Mouse (Mus musculus): ENCODE measurements at regions not wholly inside any gene's neighbourhood (a gene's known extent, or its start where the extent isn't known, plus 50 kb on each side); places are given as distances from the start of the nearest gene placed in this dataset.
A peak's percentile ranks its signal among the peaks of the same experiment; 100 is the strongest.

GRCm38 (mm10) chr15:61157543-61157942 is 234.7 kb upstream of the A1bg start:
- peak; percentile 97 for DNase-seq (ENCODE audit: low spot score)

DNA sequence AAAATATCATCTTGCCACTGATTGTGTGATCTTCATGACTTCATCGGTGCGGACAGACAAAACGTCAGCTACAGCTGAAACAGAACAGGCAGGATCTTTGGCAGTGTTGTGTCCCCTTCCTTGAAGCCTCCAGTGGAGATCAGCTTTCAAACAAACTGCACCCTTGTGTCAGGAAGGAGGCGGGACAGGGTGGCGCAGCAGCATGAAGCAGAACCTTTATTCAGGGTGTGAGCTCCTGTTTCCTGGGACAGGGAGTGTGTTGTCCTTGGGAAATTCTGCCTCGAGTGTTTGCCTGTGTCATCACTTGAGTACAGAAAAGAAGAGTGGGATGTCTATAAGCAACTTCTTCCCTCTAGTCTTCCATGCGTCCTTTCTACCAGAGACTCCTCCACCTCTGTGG is 232.7 kb upstream of the A1bg start:
- no peak for DNase-seq (ENCODE audit: low spot score)

GRCm38 (mm10) chr15:61154166-61154565 is 231.4 kb upstream of the A1bg start:
- no peak for DNase-seq (ENCODE audit: low spot score)

GRCm38 (mm10) chr15:61142851-61143250 is 220.0 kb upstream of the A1bg start:
- DNase-seq (ENCODE audit: low spot score), result no peak

- no peak for DNase-seq (ENCODE audit: low spot score)
Observed at GRCm38 (mm10) chr15:61139151-61139550, 216.3 kb upstream of the A1bg start.

GRCm38 (mm10) chr15:61136781-61137180 is 214.0 kb upstream of the A1bg start:
- DNase-seq (ENCODE audit: low spot score), result no peak

GRCm38 (mm10) chr15:61133316-61133715 is 210.5 kb upstream of the A1bg start:
- DNase-seq (ENCODE audit: low spot score), result no peak

DNA sequence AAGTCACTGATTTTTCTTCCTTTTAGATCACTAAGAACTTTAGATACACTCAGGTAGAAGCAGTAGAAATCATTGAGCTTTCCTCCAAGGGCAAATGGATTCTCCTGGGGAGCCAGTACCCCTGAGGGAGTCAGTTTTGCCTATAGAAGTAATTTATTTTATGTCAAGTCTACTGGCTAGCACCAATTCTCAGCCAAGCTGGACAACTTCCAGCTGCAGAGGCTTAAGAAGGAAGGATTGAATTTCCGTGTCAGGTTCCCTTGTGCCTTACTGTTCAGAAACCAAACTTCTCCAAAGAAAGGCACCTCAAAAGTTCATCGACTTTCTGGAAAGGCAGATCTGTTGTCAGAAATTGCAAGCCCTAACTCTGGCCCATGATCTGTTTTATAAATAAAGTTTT is 205.2 kb upstream of the A1bg start:
- no peak for DNase-seq (ENCODE audit: low spot score)

- no peak for DNase-seq (ENCODE audit: low spot score)
Observed at GRCm38 (mm10) chr15:61127130-61127529, 204.3 kb upstream of the A1bg start.

- no peak for DNase-seq (ENCODE audit: low spot score)
Observed at GRCm38 (mm10) chr15:61116912-61117311, 194.1 kb upstream of the A1bg start.

DNA sequence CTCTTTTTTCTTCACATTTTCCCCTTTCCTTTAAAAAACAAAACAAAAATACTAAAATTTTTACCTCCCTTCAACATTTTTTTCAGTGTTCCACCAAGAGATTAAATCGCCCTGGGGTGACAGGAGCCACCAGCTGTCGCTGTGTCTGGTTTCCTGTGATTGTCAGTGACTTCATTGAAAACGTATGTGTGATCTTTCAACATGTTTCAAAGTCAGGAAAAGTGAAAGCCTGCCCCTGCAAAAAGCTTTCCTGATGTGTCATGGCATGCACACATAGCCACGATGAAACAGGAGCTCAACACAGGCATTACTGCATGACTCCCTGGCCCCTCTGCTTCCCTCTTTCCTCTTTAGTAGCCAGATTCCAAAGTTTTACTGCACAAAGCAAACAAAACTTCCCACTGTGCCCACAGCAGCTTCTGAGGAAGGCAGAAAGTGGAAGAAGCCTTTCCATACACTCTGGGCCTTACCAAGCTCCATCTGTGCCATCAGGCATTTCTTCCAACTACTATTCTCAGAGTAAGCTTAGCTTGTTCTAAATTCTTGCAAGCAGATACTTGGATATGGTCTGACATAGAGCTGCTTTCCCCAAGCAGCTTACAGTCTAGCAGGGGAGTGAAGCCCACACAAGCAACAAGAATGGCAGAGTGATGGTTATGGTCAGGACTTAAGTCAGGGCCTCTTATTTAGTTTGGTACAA is 186.8 kb upstream of the A1bg start:
- DNase-seq (ENCODE audit: low spot score), result no peak

DNA sequence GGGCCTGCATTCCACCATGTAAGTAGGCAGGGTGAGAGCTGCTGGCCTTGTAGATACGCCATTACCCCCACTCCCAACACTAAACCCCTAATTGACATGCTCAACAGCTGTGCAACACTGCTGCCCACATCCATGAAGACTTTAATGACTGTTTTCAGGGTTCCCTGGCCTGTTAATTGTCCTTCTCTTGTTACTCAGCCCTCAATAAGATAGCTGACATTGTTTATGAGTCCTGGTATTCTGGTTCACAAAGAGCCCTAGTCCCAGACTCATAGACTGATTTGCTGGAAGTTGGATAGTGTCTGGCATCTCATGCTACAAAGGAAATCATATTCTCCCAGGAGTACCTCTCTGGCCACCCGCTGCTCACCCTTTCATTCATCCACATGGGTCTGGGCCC is 186.1 kb upstream of the A1bg start:
- no peak for DNase-seq (ENCODE audit: low spot score)

GRCm38 (mm10) chr15:61102421-61103412 is 179.9 kb upstream of the A1bg start:
- DNase-seq (ENCODE audit: low spot score), result peak; percentile 59

DNA sequence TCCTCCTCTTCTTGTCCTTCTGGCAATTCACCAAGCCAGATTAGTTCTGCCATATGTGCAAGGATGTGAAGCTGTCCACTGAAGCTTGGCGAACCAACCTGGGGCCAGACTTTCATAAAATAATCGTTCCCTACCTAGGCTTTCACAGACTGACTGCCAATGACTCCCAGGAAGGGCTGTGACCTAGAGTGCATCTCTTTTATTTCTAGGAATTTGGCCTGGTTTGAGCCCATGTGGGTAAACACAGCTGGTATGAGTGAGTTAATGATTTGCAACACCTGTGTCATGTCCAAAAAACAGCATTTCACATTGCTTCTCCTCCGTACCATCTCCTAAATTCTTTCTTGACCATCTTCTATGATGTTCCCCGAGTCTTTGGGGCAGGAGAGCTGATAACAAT is 178.0 kb upstream of the A1bg start:
- DNase-seq (ENCODE audit: low spot score), result no peak

DNA sequence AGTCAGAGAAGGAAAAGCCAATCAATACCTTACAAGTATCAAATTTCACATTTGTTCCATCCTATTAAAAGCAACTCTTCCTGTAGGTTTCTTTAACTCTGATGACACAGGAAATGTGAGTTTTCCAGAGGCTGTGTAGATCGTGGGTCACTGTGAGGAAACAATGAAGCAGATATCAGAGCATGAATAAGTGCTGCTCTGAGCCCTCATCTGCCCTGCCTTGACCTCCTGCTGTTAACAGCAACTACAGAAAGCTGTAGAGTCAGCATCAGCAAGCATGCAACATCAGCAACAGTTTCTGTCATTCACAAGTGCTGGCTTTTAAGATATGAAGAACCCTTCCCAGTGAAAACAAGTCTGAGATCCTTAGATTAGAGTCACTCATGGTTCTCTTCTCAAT is 176.2 kb upstream of the A1bg start:
- DNase-seq (ENCODE audit: low spot score), result no peak

DNA sequence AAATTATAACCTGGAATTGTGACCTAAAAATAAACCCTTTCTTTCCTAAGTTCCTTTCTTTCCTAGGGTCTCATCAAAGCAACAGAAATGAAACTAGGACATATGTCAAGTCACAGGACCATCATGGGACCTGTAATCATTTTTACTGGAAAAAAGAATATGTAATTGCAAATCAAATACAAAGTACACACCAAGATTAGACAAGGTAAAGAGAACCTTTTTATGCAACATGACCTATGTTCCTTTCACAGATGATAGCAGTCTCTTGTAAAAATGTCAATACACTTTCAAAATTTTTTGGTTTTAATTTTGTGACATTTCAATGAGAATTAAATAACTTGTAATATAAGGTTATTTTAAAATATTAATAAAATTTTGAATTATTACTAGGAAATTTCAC is 175.7 kb upstream of the A1bg start:
- no peak for DNase-seq (ENCODE audit: low spot score)

GRCm38 (mm10) chr15:61096021-61096781 is 173.4 kb upstream of the A1bg start:
- no peak for DNase-seq (ENCODE audit: low spot score)

GRCm38 (mm10) chr15:61055017-61055609 is 132.3 kb upstream of the A1bg start:
- no peak for DNase-seq (ENCODE audit: low spot score)

GRCm38 (mm10) chr15:61051363-61051762 is 128.6 kb upstream of the A1bg start:
- no peak for DNase-seq (ENCODE audit: low spot score)

DNA sequence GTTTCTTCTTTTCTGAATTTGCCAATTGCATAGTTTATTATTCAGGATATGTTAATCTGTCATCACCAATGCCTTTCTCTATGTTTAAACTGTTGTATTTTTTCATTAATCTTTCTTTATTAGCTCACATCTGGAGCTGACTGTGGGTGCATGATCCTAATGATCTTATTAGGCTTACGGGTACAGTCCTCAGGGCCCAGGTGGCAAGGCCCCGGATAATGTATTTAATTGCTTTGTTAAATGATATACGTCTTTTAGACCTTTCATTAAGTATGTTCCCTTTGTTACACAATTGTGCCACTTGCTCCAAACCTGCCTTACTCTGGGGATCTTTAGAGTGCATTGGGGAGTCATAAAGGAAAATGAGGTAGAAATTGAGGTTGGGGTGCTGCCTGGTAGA is 86.7 kb upstream of the A1bg start:
- DNase-seq (ENCODE audit: low spot score), result no peak

- no peak for DNase-seq (ENCODE audit: low spot score)
Observed at GRCm38 (mm10) chr15:61007461-61008059, 84.7 kb upstream of the A1bg start.

DNA sequence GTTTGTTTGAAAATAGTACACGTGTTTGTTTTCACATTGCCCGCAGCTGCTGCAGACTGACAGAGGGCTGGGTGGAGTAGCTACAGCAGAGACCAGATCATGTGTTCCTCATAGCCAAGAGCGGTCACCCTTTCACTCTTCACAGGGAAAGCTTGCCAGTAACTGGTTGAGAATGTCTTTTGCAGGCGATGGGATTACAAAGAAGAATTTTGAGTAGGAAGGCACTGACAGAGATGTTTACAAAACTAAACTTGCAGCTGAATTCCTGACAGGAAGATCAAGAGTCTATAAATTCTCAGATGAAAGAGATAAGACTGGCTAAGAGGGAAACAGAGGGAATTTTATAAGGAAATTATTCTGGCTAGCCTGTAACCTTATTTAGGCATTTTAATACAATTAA is 83.8 kb upstream of the A1bg start:
- no peak for DNase-seq (ENCODE audit: low spot score)

All from layer of hippocampus, adult 11-12 months (tissue).